Mouse (Mus musculus): ENCODE results near the gene Serpinb9. TPM values are rescaled to one million over a fixed set of nuclear protein-coding genes. Genes with fewer than 3 reads are reported as not detected.
"Not testable (repeated sequence)": the region's sequence is repeated elsewhere in the genome, so short reads cannot be mapped to it uniquely, and the experiment has no call there.

Serpinb9 gene
- polyA plus RNA-seq, 1 experiment: 4.1 TPM

- WGBS: 58% methylated on average over 4 of the region's 4 CpGs
- no peak for DNase-seq (ENCODE audit: low read depth, low spot score)
These were observed 8.0 kb upstream of the Serpinb9 start for GRCm38 (mm10) chr13:32995051-32995450.

GRCm38 (mm10) chr13:33001341-33001740, 1.7 kb upstream of the Serpinb9 start:
- WGBS: 91% methylated on average over 5 of the region's 5 CpGs
- DNase-seq (ENCODE audit: low read depth, low spot score): no peak

- WGBS: 40% methylated on average over 9 of the region's 9 CpGs
- no peak for DNase-seq (ENCODE audit: low read depth, low spot score)
These were observed 718 bp downstream of the Serpinb9 start for GRCm38 (mm10) chr13:33003523-33004413.

GRCm38 (mm10) chr13:33004414-33005105, 1.5 kb downstream of the Serpinb9 start:
- DNase-seq (ENCODE audit: low read depth, low spot score): peak; percentile 48
- WGBS: 9% methylated on average over 12 of the region's 12 CpGs

- DNase-seq (ENCODE audit: low read depth, low spot score): no peak
- 54% methylated on average over 2 of the region's 2 CpGs for WGBS
These were observed 2.5 kb downstream of the Serpinb9 start for GRCm38 (mm10) chr13:33005501-33006075.

GRCm38 (mm10) chr13:33006555-33006954, 3.5 kb downstream of the Serpinb9 start:
- 84% methylated on average over 3 of the region's 3 CpGs for WGBS
- no peak for DNase-seq (ENCODE audit: low read depth, low spot score)

- no peak for DNase-seq (ENCODE audit: low read depth, low spot score)
These were observed 9.3 kb downstream of the Serpinb9 start for GRCm38 (mm10) chr13:33012395-33012794.

GRCm38 (mm10) chr13:33013271-33013670, 10.2 kb downstream of the Serpinb9 start:
- no peak for DNase-seq (ENCODE audit: low read depth, low spot score)
- 30% methylated on average over 2 of the region's 2 CpGs for WGBS

More at GRCm38 (mm10) chr13:33012395-33012794, 9.3 kb downstream of the Serpinb9 start:
- WGBS: 85% methylated on average over 1 of the region's 1 CpGs

- no peak for DNase-seq (ENCODE audit: low read depth, low spot score)
- 88% methylated on average over 1 of the region's 1 CpGs for WGBS
These were observed 19.3 kb downstream of the Serpinb9 start for GRCm38 (mm10) chr13:33022371-33022770.

- DNase-seq (ENCODE audit: low read depth, low spot score): no peak
- 35% methylated on average over 1 of the region's 1 CpGs for WGBS
These were observed 23.5 kb downstream of the Serpinb9 start for GRCm38 (mm10) chr13:33026427-33027057.

GRCm38 (mm10) chr13:33027244-33027643, 24.2 kb downstream of the Serpinb9 start, which contains the start of gene Serpinb9b:
TSS of gene Serpinb9b (plus strand) at chr13:33027416.
- DNase-seq (ENCODE audit: low read depth, low spot score): no peak
- WGBS: 56% methylated on average over 2 of the region's 2 CpGs

- no peak for DNase-seq (ENCODE audit: low read depth, low spot score)
- WGBS: 17% methylated on average over 2 of the region's 2 CpGs
These were observed 25.1 kb downstream of the Serpinb9 start for GRCm38 (mm10) chr13:33028146-33028545.

- WGBS: 37% methylated on average over 2 of the region's 2 CpGs
- no peak for DNase-seq (ENCODE audit: low read depth, low spot score)
These were observed 25.5 kb downstream of the Serpinb9 start for GRCm38 (mm10) chr13:33028550-33028949.

GRCm38 (mm10) chr13:33029478-33029877, 26.4 kb downstream of the Serpinb9 start:
- DNase-seq (ENCODE audit: low read depth, low spot score): not testable (repeated sequence)
- WGBS: 84% methylated on average over 2 of the region's 2 CpGs

- WGBS: 85% methylated on average over 2 of the region's 3 CpGs
- DNase-seq (ENCODE audit: low read depth, low spot score): no peak
These were observed 27.2 kb downstream of the Serpinb9 start for GRCm38 (mm10) chr13:33030281-33030680.

- 75% methylated on average over 1 of the region's 1 CpGs for WGBS
These were observed 32.5 kb downstream of the Serpinb9 start for GRCm38 (mm10) chr13:33035506-33035905.

GRCm38 (mm10) chr13:33043542-33043941, 40.5 kb downstream of the Serpinb9 start:
- no peak for DNase-seq (ENCODE audit: low read depth, low spot score)
- 98% methylated on average over 3 of the region's 3 CpGs for WGBS

More at GRCm38 (mm10) chr13:33035506-33035905, 32.5 kb downstream of the Serpinb9 start:
- no peak for DNase-seq (ENCODE audit: low read depth, low spot score)

- WGBS: 89% methylated on average over 2 of the region's 2 CpGs
- no peak for DNase-seq (ENCODE audit: low read depth, low spot score)
These were observed 44.2 kb downstream of the Serpinb9 start for GRCm38 (mm10) chr13:33047234-33047633.

- DNase-seq (ENCODE audit: low read depth, low spot score): no peak
- WGBS: 66% methylated on average over 4 of the region's 4 CpGs
These were observed 45.1 kb downstream of the Serpinb9 start for GRCm38 (mm10) chr13:33048187-33048586.

GRCm38 (mm10) chr13:33051697-33052096, 48.6 kb downstream of the Serpinb9 start:
- no peak for DNase-seq (ENCODE audit: low read depth, low spot score)
- WGBS: 38% methylated on average over 3 of the region's 3 CpGs

All from large intestine, adult 2 months (tissue).